Mouse (Mus musculus) CD4-positive, CD25-positive, alpha-beta regulatory T cell, adult 4 months (primary cell): Measurements from ENCODE around the gene Tnfrsf1b. TPM values are rescaled to one million over a fixed set of nuclear protein-coding genes. Genes with fewer than 3 reads are reported as not detected.

ENCODE experiments used
- ATAC-seq: one replicate; pipeline ENCODE4 v1.8.0; 2017
- polyA plus RNA-seq, 2 experiments: library from polyadenylated mRNA; unstranded; fragments of 100-300 nt; shearing (Covaris generic); gene quantifications; one replicate each; pipeline ENCODE4 v1.2.1; 2017

Gene Tnfrsf1b
- polyA plus RNA-seq, 2 experiments from 2014 or later = 115 to 174 TPM

DNA sequence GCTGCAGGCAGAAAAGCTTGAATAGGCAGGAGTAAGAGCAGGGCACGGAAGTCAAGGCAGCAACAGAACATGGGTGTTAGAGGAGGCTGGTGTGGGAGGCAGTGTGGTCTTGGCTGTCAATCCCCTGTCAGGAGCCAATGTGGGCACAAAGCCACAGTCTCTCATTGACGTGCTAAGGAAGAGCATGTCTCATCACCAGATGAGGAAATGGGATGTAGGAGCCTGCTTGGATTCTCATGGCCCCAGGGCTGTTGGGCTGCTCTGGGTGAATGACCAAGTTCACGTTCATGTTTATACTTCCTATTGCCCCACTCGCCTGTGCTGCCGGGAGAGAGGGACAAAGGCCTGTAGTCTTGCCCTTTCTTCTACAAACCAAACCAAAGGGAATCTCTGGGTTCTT, 28.8 kb downstream of the Tnfrsf1b start:
- ATAC-seq = no peak

DNA sequence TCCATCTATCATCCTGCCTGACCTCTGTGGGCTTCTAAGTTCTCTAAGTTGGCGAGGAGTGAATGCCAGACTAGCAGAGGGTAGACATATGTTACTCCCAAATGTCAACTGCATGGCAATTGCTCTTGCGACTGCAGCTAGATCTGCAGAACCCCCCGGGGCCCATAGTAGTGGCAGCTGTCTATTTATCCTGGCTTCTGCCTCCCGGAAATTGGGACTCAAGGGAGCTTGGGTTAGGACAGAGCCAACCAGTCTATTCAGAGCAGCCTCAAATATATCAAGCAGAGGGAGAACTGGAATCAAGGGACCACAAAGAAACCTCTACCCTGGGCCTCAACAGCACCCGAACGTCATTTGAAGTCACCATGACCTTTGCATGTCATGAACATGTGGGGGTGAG, 29.6 kb downstream of the Tnfrsf1b start:
- no peak for ATAC-seq

GRCm38 (mm10) chr4:145215396-145215795, 31.3 kb downstream of the Tnfrsf1b start:
- ATAC-seq = no peak

GRCm38 (mm10) chr4:145214786-145215174, 31.9 kb downstream of the Tnfrsf1b start:
- no peak for ATAC-seq

DNA sequence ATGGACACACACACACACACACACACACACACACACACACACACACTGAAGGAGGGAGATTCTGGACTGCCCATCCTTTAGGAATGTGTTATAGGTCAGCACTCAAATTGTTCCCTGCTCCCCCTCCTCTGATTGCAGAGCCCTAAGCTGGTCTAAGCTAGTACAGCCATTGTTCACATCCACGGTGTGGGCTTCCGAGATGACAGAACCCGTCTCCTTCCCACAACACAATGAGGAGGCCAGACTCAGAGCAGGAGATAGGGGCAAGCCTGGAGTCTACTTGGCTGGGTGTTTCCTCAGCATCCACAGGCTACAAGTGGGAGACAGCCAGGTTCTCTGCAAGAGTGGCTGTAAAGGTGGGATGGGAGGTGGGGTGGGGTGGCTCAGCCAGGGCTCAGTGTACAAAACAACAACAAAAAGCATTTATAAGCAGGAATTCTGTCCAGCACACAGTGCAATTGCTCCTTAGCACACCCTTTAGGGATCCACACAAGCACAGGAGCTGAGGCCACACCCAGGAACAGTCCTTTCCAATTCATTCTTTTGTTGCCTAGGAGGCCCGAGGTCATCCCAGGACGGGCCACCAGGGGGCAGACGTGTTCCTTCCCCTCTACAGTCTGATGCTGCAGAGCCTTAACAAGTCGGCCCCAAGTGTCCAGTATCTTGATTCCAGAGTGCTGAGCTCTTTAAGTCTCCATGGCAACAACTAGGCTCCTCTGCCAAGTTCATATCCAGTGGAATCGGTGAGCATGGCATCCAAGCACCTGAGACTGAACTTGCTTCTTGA, 32.5 kb downstream of the Tnfrsf1b start:
- peak; percentile 63 for ATAC-seq

DNA sequence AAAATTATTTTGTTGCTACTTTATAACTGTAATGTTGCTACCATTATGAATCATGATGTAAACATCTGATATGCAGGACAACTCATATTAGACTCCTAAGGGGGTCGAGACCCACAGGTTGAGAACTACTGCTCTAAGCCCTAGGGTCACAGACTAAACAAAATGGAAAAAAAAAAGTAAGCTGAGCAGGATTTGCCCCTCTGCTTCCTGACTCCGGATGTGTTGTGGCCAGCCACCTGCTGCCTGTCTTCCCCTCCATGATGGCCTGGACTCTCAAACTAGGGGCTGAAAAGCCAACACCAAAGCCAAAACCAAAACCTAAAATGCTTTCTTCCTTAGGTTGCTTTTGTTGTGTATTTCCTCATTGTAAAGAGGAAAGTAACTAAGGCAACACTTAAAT, 35.6 kb downstream of the Tnfrsf1b start:
- ATAC-seq = peak; percentile 36

GRCm38 (mm10) chr4:145210564-145210963, 36.1 kb downstream of the Tnfrsf1b start:
- ATAC-seq = peak; percentile 72

- no peak for ATAC-seq
Observed at GRCm38 (mm10) chr4:145209690-145210088, 37.0 kb downstream of the Tnfrsf1b start.

DNA sequence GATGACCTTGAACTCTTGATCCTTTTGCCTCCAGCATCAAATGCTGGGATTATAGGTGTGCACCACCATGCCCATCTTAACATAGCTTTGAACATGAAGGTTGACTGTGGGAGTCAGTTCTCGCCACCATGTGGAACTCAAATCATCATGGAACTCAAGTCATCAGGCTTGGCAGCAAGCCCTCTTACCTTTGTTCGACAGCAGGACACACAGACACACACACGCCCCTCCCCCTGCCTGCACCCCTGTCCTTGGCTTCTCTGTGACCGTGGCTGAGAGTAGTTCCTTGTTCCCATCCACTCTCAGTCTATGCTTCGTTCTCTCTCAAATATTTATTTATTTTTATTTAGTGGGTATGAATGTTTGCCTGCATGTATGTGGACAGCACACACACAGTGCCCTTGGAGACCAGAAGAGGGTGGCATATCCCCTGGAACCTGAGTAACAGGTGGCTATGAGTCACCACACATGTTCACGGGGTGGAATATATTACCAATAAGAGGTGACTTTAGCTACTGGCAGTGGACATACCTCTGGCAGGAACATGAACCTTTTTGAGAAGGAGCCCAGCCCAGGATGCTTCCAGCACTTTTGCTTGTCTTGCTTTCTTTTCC, 37.5 kb downstream of the Tnfrsf1b start:
- no peak for ATAC-seq

DNA sequence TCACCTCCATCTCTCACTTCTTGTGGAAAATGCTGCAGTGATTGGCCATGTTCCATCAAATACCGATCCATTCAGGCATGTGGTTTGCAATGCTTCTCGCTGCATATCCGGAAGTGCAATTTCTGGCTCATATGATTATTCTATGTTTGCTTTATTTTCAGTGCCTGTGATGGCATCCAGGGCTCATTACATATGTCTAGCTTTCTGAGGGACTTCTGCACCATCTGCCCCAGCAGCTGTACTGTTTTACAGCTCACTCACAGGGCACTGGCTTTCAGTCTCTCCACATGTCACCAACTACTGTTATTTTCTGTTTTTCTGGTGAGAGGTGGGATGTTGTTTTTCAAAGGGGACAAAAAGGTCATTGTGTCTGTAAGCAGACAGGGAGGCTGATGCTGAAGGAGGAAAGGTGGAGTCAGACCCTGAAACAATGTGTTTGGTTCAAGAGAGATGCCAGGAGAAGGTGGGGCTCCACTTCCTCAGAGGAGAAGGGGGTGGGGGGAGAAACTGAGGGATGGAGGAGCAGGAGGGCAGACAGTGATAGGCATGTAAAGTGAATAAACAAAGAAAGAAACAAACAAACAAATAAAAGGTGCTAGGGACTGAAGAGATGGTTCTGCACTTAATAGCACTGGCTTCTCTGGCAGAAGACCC, 38.8 kb downstream of the Tnfrsf1b start:
- no peak for ATAC-seq

DNA sequence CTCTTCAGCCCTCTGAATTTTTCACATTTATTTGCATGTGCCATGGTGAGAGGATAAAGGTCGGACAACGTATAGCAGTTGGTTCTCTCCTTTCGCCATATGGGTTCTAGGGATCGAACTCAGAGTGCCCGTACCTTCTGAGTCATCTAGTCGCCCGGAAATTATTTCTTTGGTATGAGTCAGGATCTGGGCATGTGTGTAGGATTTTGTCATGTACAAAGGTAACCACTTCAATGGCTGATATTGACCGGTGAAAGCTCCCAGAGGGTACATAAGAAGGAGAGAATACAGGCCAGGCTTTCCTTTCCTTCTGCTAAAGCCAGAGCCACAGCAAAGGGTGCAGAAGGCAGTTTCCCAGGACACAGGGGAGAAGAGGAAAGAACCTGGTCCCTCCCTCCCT, 41.9 kb downstream of the Tnfrsf1b start:
- no peak for ATAC-seq

- no peak for ATAC-seq
Observed at GRCm38 (mm10) chr4:145203305-145203704, 43.4 kb downstream of the Tnfrsf1b start.

GRCm38 (mm10) chr4:145201424-145201823, 45.2 kb downstream of the Tnfrsf1b start:
- peak; percentile 67 for ATAC-seq

- peak; percentile 59 for ATAC-seq
Observed at GRCm38 (mm10) chr4:145199982-145200699, 46.5 kb downstream of the Tnfrsf1b start.

- no peak for ATAC-seq
Observed at GRCm38 (mm10) chr4:145196586-145196985, 50.1 kb downstream of the Tnfrsf1b start.

- no peak for ATAC-seq
Observed at GRCm38 (mm10) chr4:145195172-145195571, 51.5 kb downstream of the Tnfrsf1b start.

GRCm38 (mm10) chr4:145194559-145195162, 52.0 kb downstream of the Tnfrsf1b start, which contains the start of gene Vps13d:
TSS of gene Vps13d (minus strand) at chr4:145195005.
- peak; percentile 97 for ATAC-seq

DNA sequence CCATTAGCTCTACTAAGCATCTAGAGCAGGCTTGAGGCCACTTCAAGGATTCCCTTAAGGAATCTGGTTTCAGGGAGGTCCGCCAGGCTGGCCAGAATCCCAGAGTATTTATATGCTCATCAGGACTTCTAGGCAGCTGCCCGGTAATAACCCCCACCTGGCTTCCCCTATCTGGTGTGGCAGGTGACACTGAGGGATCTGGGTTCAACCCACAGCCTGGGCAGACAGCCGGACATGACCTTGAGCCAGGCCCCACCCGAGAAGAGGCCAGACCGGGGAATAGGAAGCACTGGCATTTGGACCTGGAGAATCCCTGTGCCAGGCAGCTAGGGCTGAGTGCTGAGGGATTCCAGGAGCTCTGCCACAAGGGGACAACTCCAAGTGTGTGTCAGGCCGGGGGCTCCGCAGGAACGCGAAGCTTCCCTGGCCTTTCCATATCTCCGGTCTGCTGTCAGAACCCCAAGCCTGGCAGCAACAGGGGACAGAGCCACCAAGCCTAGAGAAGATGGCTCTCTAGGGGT, 52.6 kb downstream of the Tnfrsf1b start:
- peak; percentile 25 for ATAC-seq

GRCm38 (mm10) chr4:145193406-145193805, 53.3 kb downstream of the Tnfrsf1b start:
- no peak for ATAC-seq

DNA sequence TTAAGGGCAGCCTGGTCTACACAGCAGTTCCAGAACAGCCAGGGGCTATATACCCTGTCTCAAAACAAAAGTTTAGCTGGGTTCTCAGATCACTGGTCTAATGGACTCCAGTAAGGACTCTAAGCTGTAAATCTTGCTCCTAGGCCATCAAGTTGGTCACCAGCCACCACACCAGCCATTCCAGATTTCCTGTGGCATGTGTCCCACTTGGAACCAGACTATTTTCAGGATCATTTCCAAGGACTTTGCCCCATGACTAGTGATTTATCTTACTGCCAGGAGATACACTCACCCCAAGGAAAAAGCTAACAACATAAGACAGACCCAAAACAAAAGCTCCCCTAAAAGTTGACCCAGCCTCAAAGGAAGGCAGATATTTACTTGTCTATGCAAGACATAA, 54.0 kb downstream of the Tnfrsf1b start:
- no peak for ATAC-seq

GRCm38 (mm10) chr4:145188561-145188960, 58.1 kb downstream of the Tnfrsf1b start:
- ATAC-seq = no peak

GRCm38 (mm10) chr4:145187619-145188018, 59.1 kb downstream of the Tnfrsf1b start:
- no peak for ATAC-seq
